Mouse (Mus musculus) C3H10T1/2 (cell line): Measurements from ENCODE around the gene Crygc. TPM values are rescaled to one million over a fixed set of nuclear protein-coding genes. Genes with fewer than 3 reads are reported as not detected.

Source experiments
- polyA plus RNA-seq, 2 experiments: library from polyadenylated mRNA; unstranded; fragments of >200 nt; fragmentation: generic; extraction: Trizol; gene quantifications; one replicate each; pipeline ENCODE4 v1.2.1; 2012; ENCODE audit warnings: missing spikeins in 2 of 2

Crygc gene
- polyA plus RNA-seq: not detected

DNA sequence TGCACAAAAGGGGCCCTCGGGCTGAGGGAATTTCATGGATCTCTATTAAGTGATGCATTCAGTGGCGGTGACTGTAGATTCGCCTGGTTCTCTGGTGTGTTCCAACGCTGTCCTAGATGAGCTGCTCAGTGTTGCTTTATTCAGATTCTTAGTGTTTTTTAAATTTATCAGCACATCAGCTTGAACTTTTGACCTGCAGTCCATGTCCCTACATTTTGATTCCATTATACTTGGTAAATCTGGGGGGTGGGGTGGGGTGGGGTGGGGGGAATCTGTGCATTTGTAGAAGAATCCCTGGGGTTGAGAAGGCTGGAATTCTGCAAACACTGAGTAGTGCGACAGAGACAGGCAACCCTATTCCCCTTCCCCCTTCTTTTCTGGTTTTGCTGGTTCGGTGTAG, at the start of gene Crygc:
Gene Crygc (minus strand): TSS at position 101 of the 400 bp plus-strand sequence.

DNA sequence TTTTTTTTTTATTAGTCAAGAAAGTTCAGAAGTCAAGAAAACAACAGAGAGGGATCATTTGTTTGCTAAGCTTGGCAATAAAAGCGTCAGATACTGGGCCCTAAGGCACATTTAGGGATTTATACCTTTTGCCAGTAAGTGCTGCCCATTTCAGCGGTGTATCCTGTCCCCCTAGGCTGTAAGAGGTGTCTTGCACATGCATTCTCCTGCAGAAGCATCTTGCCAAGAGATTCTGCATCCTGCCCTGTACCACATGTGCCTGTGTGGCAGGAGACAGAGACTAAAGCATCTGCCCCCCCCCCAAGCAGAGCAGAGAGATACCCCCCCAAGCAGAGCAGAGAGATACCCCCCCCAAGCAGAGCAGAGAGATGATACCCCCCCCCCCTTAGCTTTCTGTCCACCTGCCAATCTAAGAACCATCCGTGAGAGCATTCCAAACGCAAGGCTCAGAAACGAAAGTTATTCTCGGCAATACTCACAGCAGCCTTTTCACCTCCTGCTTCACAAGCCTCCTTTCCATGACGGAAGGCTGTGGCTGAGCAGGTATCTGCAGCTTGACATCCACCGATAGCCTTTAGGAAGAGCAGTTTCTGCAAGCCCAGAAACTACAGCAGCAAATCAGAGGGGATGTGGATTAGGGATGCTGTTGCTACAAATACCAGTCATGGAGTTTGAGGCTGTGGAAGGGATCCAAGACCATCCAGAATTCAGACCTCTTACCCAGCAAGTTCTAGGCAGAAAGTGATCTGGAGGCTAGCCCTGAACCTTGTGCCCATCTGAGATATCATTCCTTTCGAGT, 49.3 kb upstream of the Crygc start, which contains the start of gene D630023F18Rik:
Gene D630023F18Rik (minus strand): TSS at position 641 of the 799 bp plus-strand sequence.

DNA sequence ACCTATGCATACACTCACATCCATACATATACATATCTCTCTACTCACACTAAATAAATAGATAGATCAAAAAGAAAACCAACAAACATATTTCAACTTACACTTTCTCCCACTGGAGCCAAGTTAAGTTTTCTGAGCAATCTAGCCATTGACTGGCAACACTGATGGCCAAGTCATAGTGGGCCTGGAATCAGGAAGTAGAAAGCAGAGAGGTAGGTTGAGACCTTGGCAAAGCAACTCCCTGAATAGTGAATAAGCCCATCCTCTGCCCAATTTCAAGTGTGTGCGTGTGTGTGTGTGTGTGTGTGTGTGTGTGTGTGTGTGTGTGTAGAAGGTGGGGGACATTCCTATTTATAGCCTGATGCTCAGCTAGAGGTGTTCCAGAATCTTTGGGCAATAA, 45.9 kb upstream of the Crygc start, which contains the start of gene Gm28845:
Gene Gm28845 (minus strand): TSS at position 121 of the 400 bp plus-strand sequence.

DNA sequence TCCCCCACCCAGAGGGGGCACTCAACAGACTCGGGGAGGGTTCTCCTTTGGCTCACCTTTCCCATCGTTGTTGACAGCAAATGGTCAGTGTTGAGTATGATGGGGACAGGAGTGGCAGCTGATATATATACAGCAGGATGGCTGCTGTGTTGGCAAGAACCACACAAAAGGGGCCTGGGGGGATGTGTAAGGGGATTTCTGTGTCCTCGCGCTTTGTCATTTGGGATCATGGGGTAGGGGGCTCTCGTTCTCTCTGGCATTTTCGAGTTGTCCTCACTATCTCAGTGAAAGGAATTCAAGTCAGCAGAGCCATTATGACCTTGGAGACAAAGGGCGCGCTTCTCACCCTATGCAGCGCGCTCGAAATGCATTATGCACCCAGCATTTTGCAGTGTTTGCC, 29.8 kb upstream of the Crygc start, which contains the start of gene Cryga:
Gene Cryga (minus strand): TSS at position 101 of the 400 bp plus-strand sequence.

DNA sequence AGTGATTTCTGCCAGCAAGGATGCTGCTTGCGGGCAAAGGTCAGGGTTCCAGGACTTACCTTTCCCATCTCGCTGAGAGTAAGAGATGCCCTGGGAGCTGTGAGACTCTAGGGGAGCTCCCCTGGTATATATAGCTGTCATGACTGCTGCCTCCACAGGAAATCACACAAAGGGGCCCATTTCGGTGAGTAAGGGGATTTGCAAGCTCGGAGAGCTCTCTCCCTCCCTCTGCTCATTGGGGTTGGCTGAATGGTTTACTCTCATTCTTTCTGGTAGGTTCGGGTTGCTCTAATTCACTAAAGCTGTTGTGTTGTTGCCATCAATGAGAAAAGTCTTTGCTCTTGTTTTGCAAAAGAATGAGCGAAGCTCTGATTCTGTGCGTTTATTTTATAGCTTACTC, 8.7 kb upstream of the Crygc start, which contains the start of gene Crygb:
Gene Crygb (minus strand): TSS at position 101 of the 400 bp plus-strand sequence.

DNA sequence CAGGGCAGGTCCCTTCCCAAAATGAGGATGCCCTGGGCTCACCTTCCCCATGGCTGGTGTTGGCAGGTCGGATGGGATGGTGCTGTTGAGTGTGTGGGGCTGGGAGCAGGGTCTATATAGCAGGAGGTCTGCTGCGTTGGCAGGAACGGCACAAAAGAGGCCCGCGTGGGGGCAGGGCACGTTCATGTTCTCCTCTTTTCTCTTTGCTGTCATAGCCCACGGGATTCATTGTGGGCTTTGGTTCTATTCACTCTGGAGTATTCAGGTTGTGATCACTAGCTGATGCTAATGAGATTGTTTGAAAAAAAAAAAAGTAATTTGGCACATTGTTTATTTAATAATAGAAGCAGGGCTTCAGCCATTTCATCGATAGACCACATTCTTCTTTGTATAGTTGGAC, 10.1 kb downstream of the Crygc start, which contains the start of gene Crygd:
Gene Crygd (minus strand): TSS at position 101 of the 400 bp plus-strand sequence.

DNA sequence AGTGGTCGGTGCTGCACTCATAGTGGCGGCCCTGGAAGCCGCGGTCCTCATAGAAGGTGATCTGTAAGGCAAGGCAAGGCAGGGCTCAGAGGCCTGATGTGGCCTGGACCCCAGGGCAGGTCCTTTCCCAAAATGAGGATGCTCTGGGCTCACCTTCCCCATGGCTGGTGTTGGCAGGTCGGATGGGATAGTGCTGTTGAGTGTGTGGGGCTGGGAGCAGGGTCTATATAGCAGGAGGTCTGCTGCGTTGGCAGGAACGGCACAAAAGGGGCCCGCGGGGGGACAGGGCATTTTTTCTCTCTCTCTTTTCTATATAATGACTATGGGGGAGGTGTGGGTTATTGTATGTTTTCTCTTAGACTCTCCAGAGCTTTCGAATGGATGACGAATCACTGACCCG, 22.5 kb downstream of the Crygc start, which contains the start of gene Cryge:
Gene Cryge (minus strand): TSS at position 198 of the 400 bp plus-strand sequence.

DNA sequence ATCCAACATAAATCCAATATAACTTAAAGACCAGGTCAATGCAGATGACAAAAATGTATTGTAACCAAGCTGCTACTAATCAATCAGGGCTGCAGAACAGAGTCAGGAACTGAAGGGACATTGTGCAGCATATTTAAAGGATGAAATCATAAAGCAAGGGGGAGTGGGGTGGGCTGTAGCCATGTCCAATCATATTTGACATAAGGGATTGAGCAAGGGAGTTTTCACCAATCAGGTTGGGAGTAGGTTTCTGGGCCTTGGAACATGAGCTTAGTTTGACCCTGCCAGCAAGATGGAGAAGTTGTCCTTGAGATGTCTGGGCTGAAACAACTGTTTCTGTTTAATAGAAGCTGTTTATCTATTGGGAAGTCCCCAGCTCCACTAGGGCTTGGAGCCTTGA, 40.8 kb downstream of the Crygc start, which contains the start of gene Akr1cl:
Gene Akr1cl (minus strand): TSS at position 119 of the 400 bp plus-strand sequence.

Other genes with a start within 250 kb of the Crygc start
- gene Plekhm3, start 116.9 kb downstream of the Crygc start, polyA plus RNA-seq: 1 to 10 TPM in 1 of 2 experiments, under 1 TPM in 1; 0.29 to 1.4 TPM
- under 1 TPM in 1 of 2 experiments, not detected in 1; 0.24 TPM for gene Akr1cl, start 40.9 kb downstream of the Crygc start, polyA plus RNA-seq
- gene Cryge, start 22.5 kb downstream of the Crygc start, polyA plus RNA-seq: not detected
- not detected for gene Crygd, start 10.2 kb downstream of the Crygc start, polyA plus RNA-seq
- gene Crygb, start 8.6 kb upstream of the Crygc start, polyA plus RNA-seq: not detected
- gene Cryga, start 29.7 kb upstream of the Crygc start, polyA plus RNA-seq: under 1 TPM in 1 of 2 experiments, not detected in 1; 0.08 TPM
- gene Gm28845, start 45.9 kb upstream of the Crygc start, polyA plus RNA-seq: not detected
- gene D630023F18Rik, start 49.5 kb upstream of the Crygc start, polyA plus RNA-seq: under 1 TPM in 1 of 2 experiments, not detected in 1; 0.47 TPM
- gene Idh1, start 112.8 kb upstream of the Crygc start, polyA plus RNA-seq: 10 to 100 TPM in 1 of 2 experiments, 1 to 10 TPM in 1; 2.8 to 66.9 TPM
- 1 to 10 TPM in 1 of 2 experiments, under 1 TPM in 1; 0.34 to 1.7 TPM for gene Pikfyve, start 113.0 kb upstream of the Crygc start, polyA plus RNA-seq
- gene Pth2r, start 208.4 kb upstream of the Crygc start, polyA plus RNA-seq: not detected